Mouse (Mus musculus) forelimb bud, embryonic 11.5 days (tissue): ENCODE results near the gene Pcgf2.
A peak's percentile ranks its signal among the peaks of the same experiment; 100 is the strongest.
"Not testable (repeated sequence)": the region's sequence is repeated elsewhere in the genome, so short reads cannot be mapped to it uniquely, and the experiment has no call there.

ENCODE experiments used
- DNase-seq: peaks from one replicate; pipeline ENCODE4 v3.0.0-alpha.2; 2012; ENCODE audit warnings: low read depth, low spot score

Gene Pcgf2

DNA sequence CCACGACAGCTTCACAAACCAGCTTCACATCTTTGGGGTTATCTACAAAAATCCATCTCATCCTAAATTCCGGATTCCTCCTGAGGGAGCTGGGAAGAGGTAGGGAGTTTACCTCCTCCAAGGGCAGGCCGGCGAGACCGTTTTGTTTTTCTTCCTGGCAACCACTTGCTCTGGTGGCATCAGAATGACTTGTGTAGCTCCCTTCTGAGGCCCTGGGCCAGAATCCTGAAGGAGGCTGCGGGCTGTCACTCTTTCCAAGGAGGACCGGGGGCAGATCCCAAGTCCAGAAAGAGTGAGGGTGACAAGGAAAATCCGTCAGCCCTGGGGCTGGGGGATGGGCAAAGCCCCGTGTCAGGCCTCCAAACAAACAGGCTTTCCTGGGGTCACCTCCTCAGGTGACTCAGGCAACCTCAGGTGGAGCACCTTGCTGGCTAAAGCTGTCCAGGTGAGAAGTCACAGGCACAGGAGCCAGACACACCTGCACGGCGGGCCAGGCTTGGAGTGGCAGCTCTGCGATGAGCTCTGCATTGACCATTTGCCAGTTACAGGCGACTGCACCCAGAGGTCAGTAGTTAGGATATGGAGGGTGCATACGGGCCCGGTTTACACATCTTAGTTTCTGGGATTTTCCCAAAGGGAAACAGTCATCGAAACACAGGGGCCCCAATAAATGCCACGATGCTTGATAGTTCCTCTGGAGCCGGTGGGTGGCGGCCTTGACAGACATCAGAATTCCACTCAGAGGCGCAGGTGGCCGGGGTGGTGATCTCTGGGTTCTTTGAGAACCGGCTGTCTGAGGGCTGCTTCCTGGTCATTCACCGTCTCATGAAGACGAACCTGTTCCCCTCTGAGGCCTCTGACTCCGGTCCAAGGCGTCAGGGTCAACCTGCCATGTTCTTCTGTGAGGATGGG lies 17.3 kb upstream of the Pcgf2 start:
- no peak for DNase-seq

DNA sequence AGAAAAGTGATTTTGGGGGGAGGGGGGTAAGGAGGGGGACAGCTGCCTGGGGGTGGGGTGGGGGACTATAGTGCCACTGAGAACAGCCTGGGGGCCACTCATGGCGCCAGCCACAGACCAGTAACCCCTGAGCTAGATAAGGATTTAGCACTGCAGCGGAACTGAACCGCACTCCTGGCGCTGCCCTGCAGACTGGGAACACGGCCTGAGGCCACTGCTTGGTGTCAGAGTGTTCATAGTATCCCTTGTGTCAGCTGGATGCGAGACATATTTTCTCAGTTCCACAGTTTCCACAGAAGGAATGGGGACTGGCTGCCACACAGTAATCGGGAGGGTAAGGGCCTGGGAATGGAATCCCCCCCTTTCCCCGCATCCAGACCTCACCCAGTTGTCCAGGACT lies 15.7 kb upstream of the Pcgf2 start:
- DNase-seq, result no peak

DNA sequence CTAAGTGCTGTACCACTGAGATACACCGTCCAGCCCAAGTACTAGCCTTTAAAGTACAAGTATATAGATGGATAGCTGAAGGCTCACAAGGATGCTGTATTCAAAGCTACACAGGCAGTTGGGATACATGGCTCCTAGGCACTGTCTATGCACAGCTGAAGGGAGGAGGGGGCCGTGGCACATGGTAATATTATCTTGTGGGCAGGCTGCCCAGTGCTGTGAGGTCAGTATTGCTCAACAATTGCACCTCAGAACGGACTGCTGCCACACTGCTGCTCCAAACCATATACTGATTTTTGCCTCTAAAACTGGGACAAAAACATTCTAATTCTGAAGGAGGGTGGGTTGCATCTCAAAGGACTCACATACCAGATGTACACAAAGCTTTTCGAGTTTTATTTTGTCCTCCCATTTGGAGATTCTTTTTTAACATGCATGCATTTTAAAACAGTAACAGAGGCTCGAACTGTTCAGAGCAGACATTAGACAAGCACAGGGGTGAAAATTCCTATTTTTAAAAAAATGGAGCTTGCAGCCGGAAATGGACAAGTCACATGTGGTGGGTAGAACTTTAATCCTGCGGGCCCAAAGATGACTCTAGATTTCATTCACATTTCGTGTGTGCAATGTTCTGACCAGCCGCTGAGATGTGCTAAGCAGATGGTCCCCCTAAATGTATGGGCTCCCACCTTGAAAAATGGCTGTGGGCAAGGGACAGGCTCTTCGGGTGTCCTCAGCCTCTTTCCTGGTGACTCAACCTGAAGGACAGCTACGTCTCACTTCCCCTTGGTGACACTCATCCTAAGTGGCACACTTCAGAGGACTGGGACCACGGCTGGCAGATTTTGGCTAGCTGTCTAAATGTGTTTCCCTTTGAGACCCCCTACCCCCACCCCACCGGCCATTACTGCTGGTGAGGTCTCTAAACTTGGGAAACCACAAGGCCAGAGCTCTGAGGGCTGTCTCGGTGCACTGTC lies 14.8 kb upstream of the Pcgf2 start:
- DNase-seq, result no peak

DNA sequence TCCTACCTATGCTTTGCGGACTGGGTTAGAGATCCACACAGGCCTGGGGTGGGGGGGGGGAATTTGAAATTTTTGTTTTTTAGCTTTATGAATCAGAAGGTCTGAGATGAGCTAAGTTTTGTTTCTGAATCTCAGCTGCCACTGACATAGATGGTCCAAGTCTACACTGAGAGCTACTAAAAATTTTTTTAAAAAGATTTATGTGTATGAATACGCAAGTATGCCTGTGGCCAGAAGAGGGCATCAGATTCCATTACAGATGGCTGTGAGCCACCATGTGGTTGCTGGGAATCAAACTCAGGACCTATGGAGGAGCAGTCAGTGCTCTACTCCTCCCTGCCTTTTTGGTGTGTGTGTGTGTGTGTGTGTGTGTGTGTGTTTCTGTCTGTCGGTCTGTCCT lies 14.1 kb upstream of the Pcgf2 start:
- DNase-seq, result no peak

DNA sequence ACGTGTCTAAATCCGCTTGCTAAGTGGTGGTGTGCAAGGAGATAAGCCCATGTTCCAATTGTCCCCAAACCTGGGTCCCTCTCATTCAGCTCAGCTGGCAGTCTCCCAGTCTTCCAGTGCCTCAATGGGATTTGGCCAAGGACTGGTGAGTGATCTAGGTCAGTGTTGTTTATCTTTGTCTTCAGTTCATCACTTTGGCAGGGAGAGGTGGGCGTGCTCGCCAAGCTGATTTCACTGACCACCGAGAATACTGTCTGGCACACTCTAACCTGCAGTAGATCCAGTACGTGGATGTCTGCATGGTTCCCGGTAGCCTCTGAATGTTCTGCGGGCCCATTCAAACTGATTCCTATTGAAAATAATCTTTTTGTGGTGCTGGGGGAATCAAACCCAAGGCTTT lies 13.6 kb upstream of the Pcgf2 start:
- DNase-seq, result no peak

DNA sequence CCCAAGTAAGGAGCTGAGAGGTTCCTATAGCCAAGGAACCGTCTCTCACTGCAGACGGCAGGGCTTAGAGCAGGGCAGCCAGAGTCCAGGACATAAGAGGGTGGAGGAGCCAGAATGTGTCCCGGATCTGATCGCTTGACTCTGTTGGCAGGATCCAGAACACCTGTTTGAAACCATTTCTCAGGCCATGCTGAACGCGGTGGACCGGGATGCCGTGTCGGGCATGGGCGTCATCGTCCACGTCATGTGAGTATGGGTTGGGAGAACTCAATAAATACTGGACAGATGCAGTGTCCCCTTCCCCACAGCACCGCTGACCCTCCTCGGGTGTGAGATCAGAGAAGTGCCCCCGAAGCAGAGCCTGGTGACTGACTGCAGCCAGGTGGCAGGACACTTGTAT lies 12.0 kb upstream of the Pcgf2 start:
- no peak for DNase-seq

DNA sequence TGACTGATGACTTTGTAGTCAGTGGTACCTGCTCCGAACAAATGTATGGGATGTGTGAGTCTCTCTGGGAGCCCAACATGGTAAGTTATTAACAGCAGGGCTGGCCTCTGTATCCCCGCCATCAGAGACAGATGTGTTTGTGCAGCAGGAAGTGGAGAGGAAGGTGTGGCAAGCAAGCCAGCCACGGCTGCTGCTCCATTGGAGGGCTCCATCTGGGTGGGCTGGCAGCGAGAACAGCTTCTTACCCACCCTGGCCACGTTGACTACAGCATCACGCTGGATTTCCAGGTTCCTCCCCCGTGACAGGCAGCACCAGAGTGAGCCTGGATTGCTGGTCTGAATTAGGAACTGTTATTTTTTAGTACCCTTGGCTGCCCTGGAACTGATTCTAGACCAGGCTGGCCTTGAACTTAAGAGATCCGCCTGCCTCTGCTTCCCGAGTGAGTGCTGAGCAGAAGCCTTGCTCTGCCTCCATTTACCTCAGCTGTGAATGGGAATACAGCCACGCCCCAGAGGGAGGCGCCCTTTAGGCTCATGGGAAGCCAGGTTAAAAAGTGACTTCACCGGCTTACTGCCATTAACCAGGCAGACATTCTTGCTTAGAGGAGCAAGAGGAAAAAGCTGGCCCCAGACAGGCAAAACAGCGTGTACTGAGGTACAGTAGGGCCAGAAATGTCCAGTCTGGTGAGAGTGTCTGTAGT lies 11.1 kb upstream of the Pcgf2 start:
- DNase-seq, result no peak

DNA sequence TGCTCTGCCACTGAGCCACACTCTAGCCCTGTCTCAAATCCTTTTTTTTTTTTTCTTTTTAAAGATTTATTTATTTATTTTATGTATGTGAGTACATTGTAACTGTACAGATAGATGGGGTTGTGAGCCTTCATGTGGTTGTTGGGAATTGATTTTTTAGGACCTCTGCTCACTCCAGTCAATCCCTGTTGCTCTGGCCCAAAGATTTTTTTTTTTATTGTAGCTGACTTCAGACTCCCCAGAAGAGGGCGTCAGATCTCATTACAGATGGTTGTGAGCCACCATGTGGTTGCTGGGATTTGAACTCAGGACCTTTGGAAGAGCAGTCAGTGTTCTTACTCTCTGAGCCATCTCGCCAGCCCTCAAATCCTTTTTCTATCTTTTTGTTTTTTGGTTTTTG lies 9.8 kb upstream of the Pcgf2 start:
- DNase-seq, result not testable (repeated sequence)

DNA sequence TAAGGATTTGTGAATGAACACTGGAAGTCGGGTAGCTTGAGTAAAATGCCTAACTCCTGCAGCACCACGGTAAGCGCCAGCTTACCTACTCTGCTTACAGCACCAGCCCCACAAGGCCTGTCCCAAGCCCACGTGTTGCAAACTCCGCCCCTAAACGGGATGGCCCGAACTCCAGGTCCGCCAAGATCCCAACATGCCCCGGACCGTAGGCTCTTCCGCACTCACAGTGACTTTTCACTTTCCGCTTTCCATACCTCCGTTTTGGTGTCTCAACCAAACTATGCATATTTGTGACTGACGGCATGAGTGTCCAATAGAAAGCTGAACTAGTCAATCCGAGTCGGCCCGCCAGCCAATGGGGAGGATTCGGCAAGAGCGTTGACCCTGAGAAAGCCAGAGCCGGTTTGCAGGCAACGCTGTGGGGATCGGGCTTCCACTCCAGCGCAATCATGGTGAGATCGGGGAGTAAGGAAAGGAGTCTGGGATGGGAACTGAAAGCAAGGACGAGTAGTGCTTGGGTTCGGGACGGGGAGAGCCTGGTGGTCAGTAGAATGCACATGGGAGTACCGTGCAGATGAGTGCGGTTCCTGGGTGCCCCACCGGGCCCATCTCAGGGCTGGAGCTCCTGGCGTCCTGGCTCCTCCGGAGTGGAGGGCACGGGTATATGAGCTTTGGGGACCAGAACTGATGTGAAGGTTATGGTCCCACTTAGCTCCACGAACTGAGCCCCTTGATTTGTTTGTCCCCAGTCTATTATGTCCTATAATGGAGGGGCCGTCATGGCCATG lies 2.9 kb upstream of the Pcgf2 start, which contains the start of gene Psmb3:
Psmb3 (plus strand) TSS at position 361 of the 788 bp plus-strand sequence.
- DNase-seq, result peak; percentile 100

DNA sequence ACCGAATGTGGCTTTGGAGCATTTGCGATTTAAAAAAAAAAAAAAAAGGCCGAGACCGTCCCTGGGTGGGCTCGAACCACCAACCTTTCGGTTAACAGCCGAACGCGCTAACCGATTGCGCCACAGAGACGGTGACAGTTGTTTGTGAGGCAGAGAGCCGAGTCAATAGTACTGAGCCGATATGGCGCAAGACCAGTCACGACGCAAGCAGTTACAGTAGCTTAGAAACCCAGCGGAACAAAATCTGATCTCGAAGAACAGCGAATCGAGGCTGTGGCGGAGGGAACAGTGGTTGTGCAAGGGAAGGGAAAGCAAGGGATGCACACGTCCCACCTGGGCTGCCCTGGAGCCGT lies 2.1 kb upstream of the Pcgf2 start:
- peak; percentile 90 for DNase-seq

DNA sequence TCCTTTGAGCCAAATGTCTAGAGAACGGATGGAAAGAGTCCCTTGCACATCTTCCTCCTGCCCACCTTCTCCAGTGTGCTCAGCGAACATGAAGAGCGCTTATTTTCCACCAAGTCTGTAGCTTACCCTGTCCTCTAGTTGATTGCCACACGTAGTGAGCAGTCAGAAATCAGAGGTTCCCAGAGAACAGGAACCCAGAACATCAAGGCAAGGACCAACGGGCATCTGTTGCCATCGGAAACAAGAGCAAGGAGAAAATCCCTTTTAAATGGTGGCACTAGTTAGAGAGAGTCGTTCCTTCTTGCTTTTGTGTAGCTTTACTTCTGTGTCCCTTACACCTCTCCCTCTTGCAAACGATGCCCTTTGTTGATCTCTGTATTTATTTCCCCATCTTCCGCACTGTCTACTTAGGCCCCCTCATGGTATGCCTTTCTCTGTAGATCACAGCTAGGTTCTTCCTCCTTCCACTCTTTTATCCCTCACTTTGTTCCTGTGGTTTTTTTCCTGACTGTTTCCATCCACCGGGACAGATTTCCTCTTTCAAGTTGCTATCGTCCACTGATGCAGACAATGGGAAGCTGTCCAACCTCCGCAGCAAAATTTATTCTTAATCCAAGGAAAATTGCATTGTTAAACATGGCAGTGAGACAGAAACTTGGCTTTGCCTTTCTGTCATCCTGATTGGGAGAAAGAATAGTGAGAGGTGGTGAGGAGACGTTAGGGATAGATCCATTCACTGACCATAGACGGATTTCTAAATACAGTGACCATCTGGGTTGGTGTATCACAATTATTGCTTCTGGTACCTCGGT lies 1.5 kb upstream of the Pcgf2 start:
- peak; percentile 16 for DNase-seq

DNA sequence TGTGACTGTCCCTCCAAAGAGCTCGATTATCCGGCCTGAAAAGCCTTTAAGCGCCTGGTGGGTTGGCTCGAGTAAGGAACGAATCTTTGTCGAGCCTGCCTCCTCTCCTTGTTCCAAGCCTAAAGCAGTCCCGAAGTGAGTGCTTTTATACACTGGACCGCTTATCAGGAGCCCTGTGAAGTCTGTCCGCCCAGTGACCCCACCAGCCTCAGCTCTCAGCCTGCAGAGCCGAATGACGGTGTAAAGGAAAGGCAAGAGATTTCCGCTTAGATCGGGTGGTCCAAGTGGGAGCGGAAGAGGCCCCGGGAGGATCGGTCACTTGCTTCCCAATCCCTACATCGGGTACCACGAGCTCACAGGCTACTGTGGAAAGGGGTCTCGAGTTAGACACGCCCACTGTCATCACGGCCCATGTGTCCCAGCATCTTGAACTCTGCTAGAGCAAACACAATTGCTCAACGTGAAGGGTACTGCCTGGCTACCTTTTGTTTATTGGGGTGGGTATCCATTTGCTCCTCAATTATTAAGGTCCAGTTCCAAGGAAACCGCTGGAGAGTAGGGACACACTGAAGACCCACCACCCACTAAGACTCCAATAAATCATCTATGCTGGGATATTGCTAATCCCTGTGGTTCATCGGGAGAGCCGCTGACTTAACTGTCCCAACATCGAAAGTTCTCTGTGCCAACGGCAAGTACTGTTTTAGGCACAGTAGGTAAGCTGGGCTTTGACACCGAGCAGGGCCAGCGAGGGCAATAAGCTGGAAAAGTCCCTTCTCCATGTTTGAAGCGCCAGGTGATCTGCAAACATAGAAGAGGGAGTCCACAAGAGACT lies 666 bp upstream of the Pcgf2 start:
- DNase-seq, result peak; percentile 23

DNA sequence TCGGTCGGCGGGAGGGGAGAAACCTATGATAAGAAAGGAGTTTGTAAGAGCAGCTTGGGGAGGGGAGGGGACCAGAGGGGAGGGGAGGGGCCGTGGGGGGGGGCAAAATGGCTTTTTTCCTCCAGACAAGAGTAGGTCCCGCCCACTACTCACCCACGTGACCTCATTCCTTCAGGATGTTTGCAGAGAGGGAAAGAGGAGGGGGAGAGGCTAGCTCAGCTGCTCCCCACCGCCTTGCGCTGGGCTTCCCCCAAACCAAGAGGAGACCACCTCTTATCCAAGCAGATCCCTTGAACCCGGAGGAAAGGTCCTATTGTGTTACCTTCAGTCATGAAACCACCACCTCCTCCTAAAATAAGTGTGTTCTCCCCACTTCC lies 683 bp downstream of the Pcgf2 start:
- peak; percentile 95 for DNase-seq

DNA sequence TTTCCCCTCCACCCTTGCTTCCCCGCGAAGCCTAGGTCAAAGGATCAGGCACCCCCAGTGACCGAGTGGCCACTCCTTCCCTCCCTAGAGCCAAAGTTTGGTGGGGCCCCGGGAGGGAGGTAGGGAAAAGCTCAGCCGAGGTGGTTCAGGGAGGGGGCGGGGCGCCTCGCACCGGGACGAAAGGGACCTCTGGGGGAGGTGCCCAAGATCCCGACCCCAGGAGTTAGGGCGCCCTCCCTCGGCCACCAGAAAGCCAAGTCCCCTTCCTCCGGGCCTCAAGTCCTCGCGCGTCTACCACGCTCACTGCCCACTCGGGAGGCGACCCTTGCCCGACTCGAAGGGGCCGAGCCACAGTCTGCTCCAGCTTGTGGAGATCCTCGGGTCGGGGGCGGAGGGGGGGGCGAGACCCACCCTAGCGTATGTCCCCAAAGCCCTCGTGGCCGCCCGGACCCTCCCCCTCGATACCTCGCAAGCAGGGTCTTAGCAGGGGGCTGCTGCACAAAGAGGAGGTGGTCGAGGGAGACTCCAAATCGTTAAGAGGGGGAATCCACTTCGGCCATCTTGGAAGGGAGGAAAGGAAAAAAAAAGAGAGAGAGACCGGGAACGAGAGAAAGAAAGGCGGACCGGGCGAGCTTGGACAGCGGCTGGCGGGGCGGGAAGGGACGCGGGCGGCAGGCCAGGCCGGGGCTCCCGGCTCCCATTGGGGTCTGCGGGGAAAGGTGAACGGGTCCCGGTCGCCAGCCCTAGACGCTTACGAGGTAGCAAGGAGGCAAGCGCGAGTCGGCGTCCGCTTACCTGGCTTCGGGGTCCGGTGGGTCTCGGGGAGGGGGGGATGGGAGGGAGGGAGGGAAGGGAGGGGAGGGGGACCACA lies 1.3 kb downstream of the Pcgf2 start:
- peak; percentile 74 for DNase-seq

DNA sequence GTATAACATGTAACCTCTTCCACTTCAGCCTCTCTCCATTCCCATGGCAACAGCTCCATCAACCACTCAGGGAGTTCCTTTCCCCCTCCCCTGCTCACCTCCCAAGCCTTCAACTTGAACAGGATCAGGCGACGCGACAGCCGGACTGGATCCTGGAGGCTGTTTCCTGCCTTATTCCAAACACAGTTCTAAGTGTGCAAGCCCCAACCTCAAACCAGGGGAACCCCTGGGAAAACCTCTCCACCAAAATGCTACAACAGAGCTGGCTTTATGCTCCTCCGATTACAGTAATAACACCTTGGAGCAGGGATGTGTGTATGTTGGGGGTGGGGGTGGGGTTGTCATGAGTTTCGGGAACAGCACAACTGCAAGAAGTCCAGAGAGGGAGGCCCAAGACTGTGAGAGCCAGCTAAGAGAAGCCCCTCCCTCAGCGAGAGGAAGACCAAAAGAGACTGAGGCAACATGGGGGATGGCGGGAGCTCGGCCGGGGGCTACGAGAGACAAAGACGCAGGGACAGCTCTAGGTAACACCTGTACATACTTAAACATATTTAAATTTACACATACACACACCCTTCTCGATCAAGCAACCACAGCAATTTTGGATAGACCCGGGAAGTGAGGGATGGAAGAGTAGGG lies 2.3 kb downstream of the Pcgf2 start:
- peak; percentile 44 for DNase-seq

DNA sequence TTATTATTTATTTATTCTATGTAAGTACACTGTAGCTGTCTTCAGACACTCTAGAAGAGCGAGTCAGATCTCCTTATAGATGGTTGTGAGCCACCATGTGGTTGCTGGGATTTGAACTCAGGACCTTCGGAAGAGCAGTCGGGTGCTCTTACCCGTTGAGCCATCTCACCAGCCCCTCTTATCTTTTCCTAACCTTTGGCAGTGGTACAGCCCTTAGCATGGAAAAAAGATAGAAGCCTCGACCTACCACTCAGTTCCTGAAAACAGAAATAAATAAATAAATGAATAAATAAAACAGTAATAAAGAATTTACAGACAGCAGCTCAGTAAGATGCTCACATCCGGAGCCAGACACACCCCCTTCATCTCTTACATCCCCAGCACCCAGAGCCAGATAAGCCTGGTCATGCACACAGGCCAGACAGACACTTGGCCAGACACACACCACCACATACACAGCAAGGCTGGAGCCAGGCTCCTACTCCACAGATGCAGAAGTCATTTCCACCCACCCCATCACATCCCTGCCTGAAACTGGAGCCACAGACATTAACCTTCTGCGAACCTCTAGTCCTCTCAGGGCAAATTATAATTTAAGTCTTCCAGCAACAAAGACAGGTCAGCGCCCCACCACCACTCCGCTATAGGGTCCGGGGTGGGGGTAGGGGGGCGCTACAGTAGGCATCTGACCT lies 3.0 kb downstream of the Pcgf2 start:
- no peak for DNase-seq

DNA sequence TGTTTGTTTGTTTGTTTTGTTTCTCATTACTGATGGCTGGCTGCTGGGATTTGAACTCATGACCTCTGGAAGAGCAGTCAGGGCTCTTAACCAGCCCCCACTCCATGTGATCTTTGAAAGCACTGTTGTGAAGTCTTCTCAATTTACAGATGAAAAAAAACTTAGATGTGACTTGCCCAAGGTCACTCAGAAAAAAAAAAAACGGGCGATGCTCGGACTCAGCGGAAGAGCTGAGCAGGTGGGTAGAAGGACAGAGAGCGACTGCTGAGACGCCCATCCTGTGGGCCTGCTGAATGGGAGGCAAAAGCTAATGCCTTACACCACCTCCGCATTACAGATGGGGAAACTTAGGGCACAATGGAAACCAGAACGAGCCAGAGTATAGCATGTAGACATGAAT lies 3.6 kb downstream of the Pcgf2 start:
- no peak for DNase-seq
